Mouse (Mus musculus): ENCODE measurements around the gene Grid2. TPM values are rescaled to one million over a fixed set of nuclear protein-coding genes. Genes with fewer than 3 reads are reported as not detected.

Gene Grid2
- polyA plus RNA-seq, 1 experiment = 0.06 TPM

- Histone ChIP-seq H3K4me1 (ENCODE audit: control insufficient read depth, insufficient read depth, low read length) (no peaks in the 10 kb centered on the region), H3K27me3 (ENCODE audit: control insufficient read depth, insufficient read depth, low read length) (no peaks in the 10 kb centered on the region), H3K36me3 (ENCODE audit: control insufficient read depth, insufficient read depth, low read length) (no peaks in the 10 kb centered on the region), H3K27ac (ENCODE audit: control insufficient read depth, insufficient read depth, low read depth, low read length) (no peak overlapping the region), H3K4me3 (ENCODE audit: control insufficient read depth, low read depth, low read length) (no peak overlapping the region)
- no peak for TF ChIP-seq CTCF (IDR thresholded peaks at IDR 0.05; ENCODE audit: control insufficient read depth, insufficient read depth, insufficient replicate concordance, low read depth, low read length)
- TF ChIP-seq POLR2A (IDR thresholded peaks at IDR 0.05; ENCODE audit: control insufficient read depth, low read depth, low read length) = no peak
Observed at GRCm38 (mm10) chr6:64504394-64504793, 1248.7 kb downstream of the Grid2 start.

- H3K27me3 ChIP-seq (ENCODE audit: control insufficient read depth, insufficient read depth, low read length) = no peaks in the 10 kb centered on the region
Observed at GRCm38 (mm10) chr6:64542168-64542567, 1286.5 kb downstream of the Grid2 start.

GRCm38 (mm10) chr6:64553645-64554044, 1298.0 kb downstream of the Grid2 start:
- no peaks in the 10 kb centered on the region for H3K27me3 ChIP-seq (ENCODE audit: control insufficient read depth, insufficient read depth, low read length)
- H3K4me1 ChIP-seq (ENCODE audit: control insufficient read depth, insufficient read depth, low read length) = no peaks in the 10 kb centered on the region
- H3K36me3 ChIP-seq (ENCODE audit: control insufficient read depth, insufficient read depth, low read length) = no peaks in the 10 kb centered on the region
- no peak overlapping the region for H3K27ac ChIP-seq (ENCODE audit: control insufficient read depth, insufficient read depth, low read depth, low read length)
- no peak overlapping the region for H3K4me3 ChIP-seq (ENCODE audit: control insufficient read depth, low read depth, low read length)
- TF ChIP-seq POLR2A (IDR thresholded peaks at IDR 0.05; ENCODE audit: control insufficient read depth, low read depth, low read length) (no peak), CTCF (IDR thresholded peaks at IDR 0.05; ENCODE audit: control insufficient read depth, insufficient read depth, insufficient replicate concordance, low read depth, low read length) (no peak)

More at GRCm38 (mm10) chr6:64542168-64542567, 1286.5 kb downstream of the Grid2 start:
- TF ChIP-seq CTCF (IDR thresholded peaks at IDR 0.05; ENCODE audit: control insufficient read depth, insufficient read depth, insufficient replicate concordance, low read depth, low read length) = no peak
- TF ChIP-seq POLR2A (IDR thresholded peaks at IDR 0.05; ENCODE audit: control insufficient read depth, low read depth, low read length) = no peak
- no peaks in the 10 kb centered on the region for H3K36me3 ChIP-seq (ENCODE audit: control insufficient read depth, insufficient read depth, low read length)
- H3K4me3 ChIP-seq (ENCODE audit: control insufficient read depth, low read depth, low read length) = no peak overlapping the region
- no peaks in the 10 kb centered on the region for H3K4me1 ChIP-seq (ENCODE audit: control insufficient read depth, insufficient read depth, low read length)
- H3K27ac ChIP-seq (ENCODE audit: control insufficient read depth, insufficient read depth, low read depth, low read length) = no peak overlapping the region

GRCm38 (mm10) chr6:64555220-64555619, 1299.5 kb downstream of the Grid2 start:
- TF ChIP-seq POLR2A (IDR thresholded peaks at IDR 0.05; ENCODE audit: control insufficient read depth, low read depth, low read length) (no peak), CTCF (IDR thresholded peaks at IDR 0.05; ENCODE audit: control insufficient read depth, insufficient read depth, insufficient replicate concordance, low read depth, low read length) (no peak)
- H3K4me3 ChIP-seq (ENCODE audit: control insufficient read depth, low read depth, low read length) = no peak overlapping the region
- H3K36me3 ChIP-seq (ENCODE audit: control insufficient read depth, insufficient read depth, low read length) = no peaks in the 10 kb centered on the region
- no peak overlapping the region for H3K27ac ChIP-seq (ENCODE audit: control insufficient read depth, insufficient read depth, low read depth, low read length)
- no peaks in the 10 kb centered on the region for H3K27me3 ChIP-seq (ENCODE audit: control insufficient read depth, insufficient read depth, low read length)
- no peaks in the 10 kb centered on the region for H3K4me1 ChIP-seq (ENCODE audit: control insufficient read depth, insufficient read depth, low read length)

GRCm38 (mm10) chr6:64568599-64568998, 1312.9 kb downstream of the Grid2 start:
- Histone ChIP-seq H3K4me1 (ENCODE audit: control insufficient read depth, insufficient read depth, low read length) (no peaks in the 10 kb centered on the region), H3K4me3 (ENCODE audit: control insufficient read depth, low read depth, low read length) (no peak overlapping the region), H3K27ac (ENCODE audit: control insufficient read depth, insufficient read depth, low read depth, low read length) (no peak overlapping the region), H3K36me3 (ENCODE audit: control insufficient read depth, insufficient read depth, low read length) (no peaks in the 10 kb centered on the region), H3K27me3 (ENCODE audit: control insufficient read depth, insufficient read depth, low read length) (no peaks in the 10 kb centered on the region)
- no peak for TF ChIP-seq POLR2A (IDR thresholded peaks at IDR 0.05; ENCODE audit: control insufficient read depth, low read depth, low read length)
- TF ChIP-seq CTCF (IDR thresholded peaks at IDR 0.05; ENCODE audit: control insufficient read depth, insufficient read depth, insufficient replicate concordance, low read depth, low read length) = peak; percentile 32; the same call in 1 of the 2 replicates

GRCm38 (mm10) chr6:64581338-64581737, 1325.7 kb downstream of the Grid2 start:
- Histone ChIP-seq H3K4me1 (ENCODE audit: control insufficient read depth, insufficient read depth, low read length) (no peaks in the 10 kb centered on the region), H3K4me3 (ENCODE audit: control insufficient read depth, low read depth, low read length) (no peak overlapping the region), H3K27me3 (ENCODE audit: control insufficient read depth, insufficient read depth, low read length) (no peaks in the 10 kb centered on the region), H3K36me3 (ENCODE audit: control insufficient read depth, insufficient read depth, low read length) (no peaks in the 10 kb centered on the region), H3K27ac (ENCODE audit: control insufficient read depth, insufficient read depth, low read depth, low read length) (no peak overlapping the region)
- TF ChIP-seq CTCF (IDR thresholded peaks at IDR 0.05; ENCODE audit: control insufficient read depth, insufficient read depth, insufficient replicate concordance, low read depth, low read length) (no peak), POLR2A (IDR thresholded peaks at IDR 0.05; ENCODE audit: control insufficient read depth, low read depth, low read length) (no peak)

GRCm38 (mm10) chr6:64588487-64589205, 1333.0 kb downstream of the Grid2 start:
- TF ChIP-seq CTCF (IDR thresholded peaks at IDR 0.05; ENCODE audit: control insufficient read depth, insufficient read depth, insufficient replicate concordance, low read depth, low read length) (no peak), POLR2A (IDR thresholded peaks at IDR 0.05; ENCODE audit: control insufficient read depth, low read depth, low read length) (no peak)
- H3K27me3 ChIP-seq (ENCODE audit: control insufficient read depth, insufficient read depth, low read length) = no peaks in the 10 kb centered on the region
- no peaks in the 10 kb centered on the region for H3K36me3 ChIP-seq (ENCODE audit: control insufficient read depth, insufficient read depth, low read length)
- H3K4me1 ChIP-seq (ENCODE audit: control insufficient read depth, insufficient read depth, low read length) = no peaks in the 10 kb centered on the region
- no peak overlapping the region for H3K27ac ChIP-seq (ENCODE audit: control insufficient read depth, insufficient read depth, low read depth, low read length)
- no peak overlapping the region for H3K4me3 ChIP-seq (ENCODE audit: control insufficient read depth, low read depth, low read length)
